Mouse (Mus musculus): Measurements from ENCODE around the gene Nprl3. TPM values are rescaled to one million over a fixed set of nuclear protein-coding genes. Genes with fewer than 3 reads are reported as not detected.
A peak's percentile ranks its signal among the peaks of the same experiment; 100 is the strongest.

Nprl3 gene
- total and polyA plus RNA-seq, 2 experiments from 2014 or later = 29.9 to 64.1 TPM

DNA sequence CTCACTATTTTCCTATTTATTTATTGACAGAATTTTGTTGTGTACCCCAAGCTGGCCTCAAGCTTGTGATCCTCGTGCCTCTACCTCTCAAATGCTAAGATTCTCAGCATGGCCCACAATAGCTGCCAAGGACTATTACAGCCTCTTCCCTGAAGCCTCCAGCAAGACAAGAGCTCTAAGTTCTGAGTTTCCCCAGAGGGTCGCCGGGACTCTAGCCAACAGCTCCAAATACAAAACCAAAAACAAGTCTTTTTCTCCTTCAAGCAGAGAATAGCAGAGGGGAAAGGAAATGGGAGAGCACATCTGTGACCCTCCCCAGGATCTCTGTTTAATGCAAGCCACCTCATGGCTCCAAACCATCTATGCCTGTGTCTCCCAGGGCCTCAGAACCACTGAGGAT is 23.4 kb downstream of the Nprl3 start:
- Histone ChIP-seq H3K4me1 (ENCODE audit: control insufficient read depth, insufficient read depth) (peaks cover 13% of the 10 kb centered on the region; the same call in 1 of the 2 replicates), H3K4me3 (ENCODE audit: low read depth, low read length) (no peak overlapping the region), H3K4me2 (ENCODE audit: low read depth, low read length) (no peak overlapping the region), H3K27me3 (ENCODE audit: control insufficient read depth, insufficient read depth, low read length) (no peaks in the 10 kb centered on the region), H3K9me3 (replicated peaks; ENCODE audit: control insufficient read depth, low read length) (no peaks in the 10 kb centered on the region), H3K27ac (ENCODE audit: low read depth) (peak overlapping the region; percentile 44), H3K9ac (replicated peaks; ENCODE audit: low read depth, low read length) (no peak overlapping the region), H3K36me3 (replicated peaks; ENCODE audit: control insufficient read depth, insufficient read depth, low read length) (peaks cover 62% of the 10 kb centered on the region)
- TF ChIP-seq CTCF (IDR thresholded peaks at IDR 0.05; ENCODE audit: low read depth) = no peak
- TF ChIP-seq EP300 (IDR thresholded peaks at IDR 0.05; ENCODE audit: low read depth) = no peak
- DNase-seq (ENCODE audit: low spot score) (no peak), ATAC-seq (ENCODE audit: insufficient read depth, low read depth) (no peak)
- WGBS = 62% methylated on average over 3 of the region's 3 CpGs

DNA sequence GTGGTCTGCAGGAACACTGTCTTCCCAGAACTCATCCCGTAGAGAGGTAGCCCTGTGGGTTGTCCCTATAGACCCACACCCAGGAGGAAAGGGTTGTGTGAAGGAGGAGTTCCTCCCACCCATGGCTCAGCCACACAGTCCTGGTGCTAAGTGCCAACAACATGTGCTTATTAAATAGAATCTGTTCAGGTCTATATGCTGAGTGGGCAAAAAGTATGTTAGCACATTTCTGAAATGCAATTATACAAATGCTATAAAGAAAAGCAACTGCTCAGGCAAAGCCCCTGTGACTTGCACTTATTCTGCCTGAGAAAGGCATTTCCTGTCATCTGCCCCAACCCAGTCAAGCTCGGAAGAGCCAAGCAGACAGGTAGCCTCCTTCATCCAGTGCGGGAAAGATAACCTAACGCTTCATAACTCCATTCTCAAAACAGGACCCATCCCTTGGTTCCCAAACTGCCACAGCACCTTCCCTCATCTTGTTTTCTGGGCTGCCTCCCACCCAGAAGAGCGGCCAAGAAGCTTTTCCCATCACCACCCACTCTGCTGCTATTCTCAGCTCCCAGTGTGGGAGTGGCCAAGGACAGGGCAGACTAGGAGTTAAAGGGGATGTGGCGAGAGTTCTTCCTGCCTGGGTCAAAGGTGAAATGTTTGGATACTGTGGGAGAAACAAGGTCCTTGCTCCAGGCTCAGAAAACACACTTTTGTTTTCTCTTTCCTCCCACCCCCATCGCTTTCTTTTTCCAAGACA is 24.1 kb downstream of the Nprl3 start:
- peak; percentile 62 for ATAC-seq (ENCODE audit: insufficient read depth, low read depth)
- no peaks in the 10 kb centered on the region for H3K27me3 ChIP-seq (ENCODE audit: control insufficient read depth, insufficient read depth, low read length)
- H3K4me3 ChIP-seq (ENCODE audit: low read depth, low read length) = no peak overlapping the region
- peak overlapping the region; percentile 44; the same call in 1 of the 2 replicates for H3K27ac ChIP-seq (ENCODE audit: low read depth)
- H3K9ac ChIP-seq (replicated peaks; ENCODE audit: low read depth, low read length) = no peak overlapping the region
- no peak overlapping the region for H3K4me2 ChIP-seq (ENCODE audit: low read depth, low read length)
- 51% methylated on average over 7 of the region's 7 CpGs for WGBS
- peaks cover 13% of the 10 kb centered on the region; the same call in 1 of the 2 replicates for H3K4me1 ChIP-seq (ENCODE audit: control insufficient read depth, insufficient read depth)
- H3K36me3 ChIP-seq (replicated peaks; ENCODE audit: control insufficient read depth, insufficient read depth, low read length) = peaks cover 58% of the 10 kb centered on the region
- no peak for DNase-seq (ENCODE audit: low spot score)
- TF ChIP-seq CTCF (IDR thresholded peaks at IDR 0.05; ENCODE audit: low read depth) = no peak
- TF ChIP-seq EP300 (IDR thresholded peaks at IDR 0.05; ENCODE audit: low read depth) = no peak
- H3K9me3 ChIP-seq (replicated peaks; ENCODE audit: control insufficient read depth, low read length) = no peaks in the 10 kb centered on the region

DNA sequence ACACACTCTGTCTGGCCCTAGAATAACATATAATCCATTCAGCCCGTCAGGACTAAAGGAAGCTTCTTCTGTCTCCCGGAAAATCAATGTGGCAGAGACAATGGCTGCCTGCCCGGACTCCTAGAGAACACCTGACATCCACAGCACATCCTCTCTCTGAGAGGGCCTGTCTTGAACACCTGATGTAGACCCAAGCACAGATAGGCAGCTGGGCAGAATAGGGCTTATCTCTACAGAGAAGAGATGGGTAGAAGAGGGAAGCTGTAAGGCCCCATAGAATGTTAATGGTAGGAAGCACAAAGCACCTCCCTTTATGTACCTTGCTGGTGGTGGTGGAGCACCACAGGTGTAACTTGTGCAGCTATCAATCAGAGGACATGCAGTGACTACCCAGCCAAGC is 25.3 kb downstream of the Nprl3 start:
- no peak for ATAC-seq (ENCODE audit: insufficient read depth, low read depth)
- Histone ChIP-seq H3K27me3 (ENCODE audit: control insufficient read depth, insufficient read depth, low read length) (no peaks in the 10 kb centered on the region), H3K27ac (ENCODE audit: low read depth) (no peak overlapping the region)

GRCm38 (mm10) chr11:32241391-32241790 is 26.1 kb downstream of the Nprl3 start:
- no peak for TF ChIP-seq CTCF (IDR thresholded peaks at IDR 0.05; ENCODE audit: low read depth)
- no peak for TF ChIP-seq EP300 (IDR thresholded peaks at IDR 0.05; ENCODE audit: low read depth)
- no peaks in the 10 kb centered on the region for H3K9me3 ChIP-seq (replicated peaks; ENCODE audit: control insufficient read depth, low read length)
- peaks cover 39% of the 10 kb centered on the region; the same call in 1 of the 2 replicates for H3K36me3 ChIP-seq (replicated peaks; ENCODE audit: control insufficient read depth, insufficient read depth, low read length)
- H3K9ac ChIP-seq (replicated peaks; ENCODE audit: low read depth, low read length) = no peak overlapping the region
- H3K4me1 ChIP-seq (ENCODE audit: control insufficient read depth, insufficient read depth) = peaks cover 18% of the 10 kb centered on the region
- no peak overlapping the region for H3K27ac ChIP-seq (ENCODE audit: low read depth)
- DNase-seq (ENCODE audit: low spot score) = no peak
- no peaks in the 10 kb centered on the region for H3K27me3 ChIP-seq (ENCODE audit: control insufficient read depth, insufficient read depth, low read length)
- no peak overlapping the region for H3K4me3 ChIP-seq (ENCODE audit: low read depth, low read length)
- H3K4me2 ChIP-seq (ENCODE audit: low read depth, low read length) = no peak overlapping the region
- ATAC-seq (ENCODE audit: insufficient read depth, low read depth) = no peak

More for the DNA sequence above, 25.3 kb downstream of the Nprl3 start:
- TF ChIP-seq CTCF (IDR thresholded peaks at IDR 0.05; ENCODE audit: low read depth) (no peak), EP300 (IDR thresholded peaks at IDR 0.05; ENCODE audit: low read depth) (no peak)
- peaks cover 46% of the 10 kb centered on the region for H3K36me3 ChIP-seq (replicated peaks; ENCODE audit: control insufficient read depth, insufficient read depth, low read length)
- H3K4me1 ChIP-seq (ENCODE audit: control insufficient read depth, insufficient read depth) = peaks cover 13% of the 10 kb centered on the region; the same call in 1 of the 2 replicates
- DNase-seq (ENCODE audit: low spot score) = no peak
- H3K9ac ChIP-seq (replicated peaks; ENCODE audit: low read depth, low read length) = no peak overlapping the region
- no peaks in the 10 kb centered on the region for H3K9me3 ChIP-seq (replicated peaks; ENCODE audit: control insufficient read depth, low read length)
- H3K4me2 ChIP-seq (ENCODE audit: low read depth, low read length) = no peak overlapping the region
- H3K4me3 ChIP-seq (ENCODE audit: low read depth, low read length) = no peak overlapping the region
- WGBS = 84% methylated on average over 3 of the region's 3 CpGs

DNA sequence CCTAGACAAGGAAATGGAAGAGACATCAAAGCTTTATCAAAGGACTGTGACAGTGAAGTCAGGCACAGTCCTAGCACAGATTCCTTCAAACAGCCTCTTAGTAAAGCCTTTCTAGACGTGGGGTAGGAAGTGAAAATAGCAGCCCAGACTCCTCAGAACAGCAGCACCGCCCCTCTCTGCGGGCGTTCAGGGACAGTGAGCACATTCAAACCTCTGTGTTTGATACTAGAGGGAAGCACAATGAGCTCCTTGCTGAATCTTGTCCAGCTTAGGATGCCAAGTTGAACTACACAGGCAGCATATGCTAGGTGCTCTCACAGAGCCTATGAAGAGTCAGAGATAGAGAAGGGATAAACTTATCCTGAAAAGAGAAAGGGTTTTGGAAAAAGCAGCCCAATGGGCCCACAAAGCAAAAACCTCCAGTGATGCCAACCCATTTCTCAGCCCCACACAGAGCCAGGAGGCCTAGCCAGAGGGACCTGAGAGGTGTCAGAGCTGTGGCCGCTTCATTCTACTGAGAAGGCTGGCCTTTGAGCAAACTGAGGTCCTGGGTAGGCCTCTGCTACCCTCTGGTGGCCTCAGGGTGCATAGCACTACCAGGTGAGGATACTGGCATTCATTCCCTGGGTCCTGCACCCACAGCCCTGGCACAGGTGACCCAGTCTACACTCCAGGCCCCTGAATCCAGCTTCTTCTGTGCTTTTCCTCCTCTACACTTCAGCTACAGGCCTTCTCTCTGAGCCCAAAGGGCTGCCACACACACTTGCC is 29.2 kb downstream of the Nprl3 start:
- TF ChIP-seq EP300 (IDR thresholded peaks at IDR 0.05; ENCODE audit: low read depth) = no peak
- TF ChIP-seq CTCF (IDR thresholded peaks at IDR 0.05; ENCODE audit: low read depth) = peak; percentile 98
- DNase-seq (ENCODE audit: low spot score) (peak; percentile 63), ATAC-seq (ENCODE audit: insufficient read depth, low read depth) (peak; percentile 67)
- Histone ChIP-seq H3K4me3 (ENCODE audit: low read depth, low read length) (no peak overlapping the region), H3K9ac (replicated peaks; ENCODE audit: low read depth, low read length) (no peak overlapping the region), H3K9me3 (replicated peaks; ENCODE audit: control insufficient read depth, low read length) (no peaks in the 10 kb centered on the region), H3K36me3 (replicated peaks; ENCODE audit: control insufficient read depth, insufficient read depth, low read length) (peaks cover 40% of the 10 kb centered on the region), H3K4me1 (ENCODE audit: control insufficient read depth, insufficient read depth) (peaks cover 23% of the 10 kb centered on the region), H3K4me2 (ENCODE audit: low read depth, low read length) (no peak overlapping the region), H3K27ac (ENCODE audit: low read depth) (no peak overlapping the region), H3K27me3 (ENCODE audit: control insufficient read depth, insufficient read depth, low read length) (no peaks in the 10 kb centered on the region)
- WGBS = 70% methylated on average over 5 of the region's 5 CpGs
